Mouse (Mus musculus) MEL (cell line): ENCODE data around the gene Slc22a20. TPM values are rescaled to one million over a fixed set of nuclear protein-coding genes. Genes with fewer than 3 reads are reported as not detected.
A peak's percentile ranks its signal among the peaks of the same experiment; 100 is the strongest.

Experiments used
- DNase-seq: peaks from one replicate; pipeline ENCODE4 v3.0.0; 2011; ENCODE audit warnings: low read depth, low spot score
- H3K27ac ChIP-seq: 2 replicates; pipeline ENCODE4 v1.5.1; 2012; ENCODE audit warnings: low read depth, mild to moderate bottlenecking, control low read depth, low read length, moderate library complexity; ENCODE audit not compliant: control insufficient read depth
- H3K27me3 ChIP-seq, 2 experiments: fragments of 150-350 bp in 1 of 2; sonication (generic) in 1 of 2; 2 replicates each; pipeline ENCODE4 v1.6.1; 2012; ENCODE audit warnings: low read length in 2 of 2, mild to moderate bottlenecking in 2 of 2, improper control_type of control experiment in 1 of 2, moderate library complexity in 1 of 2; ENCODE audit not compliant: insufficient read depth in 2 of 2, control insufficient read depth in 1 of 2
- H3K36me3 ChIP-seq, 2 experiments: 2 replicates each; pipeline ENCODE4 v1.6.1; 2012 to 2014; ENCODE audit warnings: low read length in 2 of 2, improper control_type of control experiment in 1 of 2, inconsistent platforms in 1 of 2, mild to moderate bottlenecking in 1 of 2; ENCODE audit not compliant: insufficient read depth in 2 of 2, control insufficient read depth in 1 of 2
- H3K4me1 ChIP-seq, 2 experiments: fragments of 150-350 bp in 1 of 2; sonication (generic) in 1 of 2; 2 replicates each; pipeline ENCODE4 v1.6.1; 2012; ENCODE audit warnings: low read length in 2 of 2, improper control_type of control experiment in 1 of 2, mild to moderate bottlenecking in 1 of 2; ENCODE audit not compliant: insufficient read depth in 2 of 2, control insufficient read depth in 1 of 2
- H3K4me3 ChIP-seq, 2 experiments: fragments of 150-350 bp in 1 of 2; sonication (generic) in 1 of 2; 2 replicates each; pipeline ENCODE4 v1.5.1; 2012; ENCODE audit warnings: low read depth in 2 of 2, low read length in 2 of 2, mild to moderate bottlenecking in 2 of 2, moderate library complexity in 2 of 2, control low read depth in 1 of 2, improper control_type of control experiment in 1 of 2; ENCODE audit not compliant: control insufficient read depth in 1 of 2, insufficient read depth in 1 of 2
- H3K79me2 ChIP-seq: 2 replicates; pipeline ENCODE4 v1.6.1; 2012; ENCODE audit warnings: mild to moderate bottlenecking, low read length, moderate library complexity; ENCODE audit not compliant: control insufficient read depth, poor library complexity, insufficient read depth
- H3K9ac ChIP-seq: 2 replicates; pipeline ENCODE4 v1.6.1; 2012; ENCODE audit warnings: low read depth, mild to moderate bottlenecking, control low read depth, low read length, moderate library complexity; ENCODE audit not compliant: control insufficient read depth, poor library complexity, severe bottlenecking
- H3K9me3 ChIP-seq: fragments of 150-350 bp; sonication (generic); replicated peaks from 2 replicates; pipeline ENCODE4 v1.6.1; 2012; ENCODE audit warnings: mild to moderate bottlenecking, low read length, improper control_type of control experiment, moderate library complexity; ENCODE audit not compliant: insufficient read depth
- BHLHE40 ChIP-seq: IDR thresholded peaks from 2 replicates; pipeline ENCODE4 v1.6.1; 2012; ENCODE audit warnings: low read depth, mild to moderate bottlenecking, inconsistent platforms, low read length, improper control_type of control experiment, borderline replicate concordance
- CTCF ChIP-seq, 3 experiments: IDR thresholded peaks in 2 of 3; conservative IDR thresholded peaks in 1 of 3; 2 replicates each; pipeline ENCODE4 v1.5.1; 2011 to 2012; ENCODE audit warnings: low read length in 3 of 3, low read depth in 2 of 3, mild to moderate bottlenecking in 2 of 3, improper control_type of control experiment in 1 of 3, inconsistent platforms in 1 of 3, mixed read lengths in 1 of 3, moderate library complexity in 1 of 3; ENCODE audit not compliant: control insufficient read depth in 1 of 3, insufficient read depth in 1 of 3, poor library complexity in 1 of 3, severe bottlenecking in 1 of 3
- E2F4 ChIP-seq: IDR thresholded peaks from 2 replicates; pipeline ENCODE4 v1.6.1; 2011; ENCODE audit warnings: low read depth, low read length, improper control_type of control experiment, borderline replicate concordance
- GATA1 ChIP-seq: IDR thresholded peaks from 2 replicates; pipeline ENCODE4 v1.6.1; 2011; ENCODE audit warnings: low read depth, low read length, improper control_type of control experiment
- HCFC1 ChIP-seq: IDR thresholded peaks from 2 replicates; pipeline ENCODE4 v1.6.1; 2012; ENCODE audit warnings: low read depth, mild to moderate bottlenecking, inconsistent platforms, low read length, improper control_type of control experiment, moderate library complexity
- KAT2A ChIP-seq: conservative IDR thresholded peaks from 2 replicates; pipeline ENCODE4 v1.6.1; 2012; ENCODE audit warnings: low read depth, low read length, improper control_type of control experiment, inconsistent platforms
- MAFK ChIP-seq: IDR thresholded peaks from 2 replicates; pipeline ENCODE4 v1.6.1; 2011; ENCODE audit warnings: low read depth, mild to moderate bottlenecking, low read length, improper control_type of control experiment, borderline replicate concordance
- MAX ChIP-seq: IDR thresholded peaks from 2 replicates; pipeline ENCODE4 v1.6.1; 2011; ENCODE audit warnings: low read length, improper control_type of control experiment
- MAZ ChIP-seq: IDR thresholded peaks from 2 replicates; pipeline ENCODE4 v1.6.1; 2012; ENCODE audit warnings: low read depth, mild to moderate bottlenecking, inconsistent platforms, low read length, improper control_type of control experiment
- MXI1 ChIP-seq: IDR thresholded peaks from 2 replicates; pipeline ENCODE4 v1.6.1; 2011; ENCODE audit warnings: mild to moderate bottlenecking, low read depth, low read length, improper control_type of control experiment
- NRF1 ChIP-seq: IDR thresholded peaks from 2 replicates; pipeline ENCODE4 v1.6.1; 2014; ENCODE audit warnings: low read depth, mild to moderate bottlenecking, inconsistent platforms, low read length, improper control_type of control experiment, moderate library complexity; ENCODE audit not compliant: poor library complexity, insufficient read depth, severe bottlenecking
- POLR2A ChIP-seq, 2 experiments: IDR thresholded peaks; 2 replicates each; pipeline ENCODE4 v1.6.1; 2011 to 2012; ENCODE audit warnings: low read length in 2 of 2, mild to moderate bottlenecking in 2 of 2, control low read depth in 1 of 2, improper control_type of control experiment in 1 of 2, low read depth in 1 of 2, moderate library complexity in 1 of 2; ENCODE audit not compliant: control insufficient read depth in 1 of 2, insufficient read depth in 1 of 2, poor library complexity in 1 of 2
- POLR2AphosphoS2 ChIP-seq: IDR thresholded peaks from 2 replicates; pipeline ENCODE4 v1.6.1; 2011; ENCODE audit warnings: low read length, improper control_type of control experiment
- RAD21 ChIP-seq: IDR thresholded peaks from 2 replicates; pipeline ENCODE4 v1.6.1; 2011; ENCODE audit warnings: mild to moderate bottlenecking, low read depth, low read length, improper control_type of control experiment
- RCOR1 ChIP-seq: IDR thresholded peaks from 2 replicates; pipeline ENCODE4 v1.6.1; 2012; ENCODE audit warnings: low read depth, mild to moderate bottlenecking, inconsistent platforms, low read length, improper control_type of control experiment
- SIN3A ChIP-seq: IDR thresholded peaks from 2 replicates; pipeline ENCODE4 v1.6.1; 2012; ENCODE audit warnings: low read length, improper control_type of control experiment, inconsistent platforms
- SMC3 ChIP-seq: IDR thresholded peaks from 2 replicates; pipeline ENCODE4 v1.6.1; 2011; ENCODE audit warnings: low read depth, low read length, improper control_type of control experiment
- TAL1 ChIP-seq: IDR thresholded peaks from 2 replicates; pipeline ENCODE4 v1.6.1; 2012; ENCODE audit warnings: mild to moderate bottlenecking, inconsistent platforms, low read length, moderate library complexity, mixed read lengths
- TCF12 ChIP-seq: IDR thresholded peaks from 2 replicates; pipeline ENCODE4 v1.6.1; 2014; ENCODE audit warnings: low read depth, mild to moderate bottlenecking, inconsistent platforms, low read length, improper control_type of control experiment, moderate library complexity
- UBTF ChIP-seq: IDR thresholded peaks from 2 replicates; pipeline ENCODE4 v1.6.1; 2012; ENCODE audit warnings: low read depth, mild to moderate bottlenecking, inconsistent platforms, low read length, improper control_type of control experiment, moderate library complexity, borderline replicate concordance; ENCODE audit not compliant: insufficient read depth
- ZC3H11A ChIP-seq: IDR thresholded peaks from 2 replicates; pipeline ENCODE4 v1.6.1; 2012; ENCODE audit warnings: low read depth, mild to moderate bottlenecking, inconsistent platforms, low read length, improper control_type of control experiment
- ZKSCAN1 ChIP-seq: IDR thresholded peaks from 2 replicates; pipeline ENCODE4 v1.6.1; 2012; ENCODE audit warnings: low read depth, mild to moderate bottlenecking, inconsistent platforms, low read length, improper control_type of control experiment, moderate library complexity
- ZNF384 ChIP-seq: IDR thresholded peaks from 2 replicates; pipeline ENCODE4 v1.6.1; 2012; ENCODE audit warnings: low read depth, mild to moderate bottlenecking, inconsistent platforms, low read length, improper control_type of control experiment
- polyA plus RNA-seq, 2 experiments: library from polyadenylated mRNA; stranded (reverse) in 1 of 2; unstranded in 1 of 2; fragments of >175 nt in 1 of 2; fragments of >200 nt in 1 of 2; gene quantifications; 2 replicates each; pipeline versions ENCODE4 v1.2.1 to v1.2.4; 2012; ENCODE audit warnings: low replicate concordance in 2 of 2, low read depth in 1 of 2; ENCODE audit not compliant: insufficient read length in 2 of 2, insufficient read depth in 1 of 2, missing spikeins in 1 of 2
- total RNA-seq: library from RNA; depleted of rRNA; stranded (reverse); fragments of 300-350 nt; gene quantifications from 2 replicates; pipeline ENCODE4 v1.2.3, GENCODE M21; 2012

Slc22a20 gene
- total and polyA plus RNA-seq, 3 experiments, result not detected

DNA sequence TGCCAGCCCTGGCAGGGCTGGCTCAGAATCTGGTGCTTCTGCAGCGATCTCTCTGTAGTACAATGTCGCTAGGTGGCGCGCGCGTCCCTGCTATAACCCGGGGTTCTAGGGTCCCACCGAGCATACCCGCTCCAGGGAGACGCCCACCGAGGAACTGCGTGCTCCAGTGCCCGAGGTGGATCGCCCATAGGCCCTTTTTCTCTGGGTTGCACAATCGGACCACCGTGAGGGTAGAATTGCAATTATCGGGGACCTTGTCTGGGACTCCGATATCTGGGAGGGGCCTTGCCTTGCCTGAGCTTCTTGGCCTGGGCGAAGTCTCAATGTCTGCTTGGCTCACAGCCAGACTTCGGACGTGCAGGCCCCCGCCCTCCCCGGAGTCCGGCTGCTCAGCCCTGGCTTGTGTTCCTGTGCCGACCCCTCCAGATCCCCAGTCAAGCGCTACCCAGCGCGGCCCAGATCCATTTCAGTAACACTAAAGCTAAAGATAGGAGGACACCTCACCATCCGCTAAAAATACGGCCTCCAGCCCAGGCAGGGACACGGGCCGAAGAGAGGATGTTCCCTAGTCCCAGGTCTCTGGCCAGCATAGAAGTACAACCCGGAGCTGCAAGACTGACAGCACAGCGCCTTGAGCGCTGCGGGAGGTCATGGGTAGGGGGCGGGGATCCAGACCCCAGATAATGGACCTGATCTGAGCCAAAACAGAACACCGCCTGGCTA, 61.8 kb downstream of the Slc22a20 start (continued):
- TF ChIP-seq ZKSCAN1 (no peak), POLR2AphosphoS2 (no peak), SIN3A (peak; percentile 75), HCFC1 (no peak), ZNF384 (no peak), MXI1 (peak; percentile 63), ZC3H11A (peak; percentile 43; the same call in 1 of the 2 replicates), RAD21 (peak; percentile 73), TAL1 (no peak), CTCF (IDR thresholded peaks at IDR 0.05 in 2 of 3, conservative IDR thresholded peaks at IDR 0.05 in 1 of 3; ENCODE audit: control insufficient read depth in 1 of 3, insufficient read depth in 1 of 3, low read depth in 2 of 3, low read length in 3 of 3, poor library complexity in 1 of 3, severe bottlenecking in 1 of 3) (peak; percentile 58 to 95 (median 90); a peak in 5 of 6 replicates), NRF1 (no peak), UBTF (0 out of 2 replicates have a peak, but pooled peaks have one; percentile 11), E2F4 (0 out of 2 replicates have a peak, but pooled peaks have one; percentile 33), GATA1 (no peak), MAX (0 out of 2 replicates have a peak, but pooled peaks have one; percentile 40), BHLHE40 (no peak), KAT2A (no peak), POLR2A (IDR thresholded peaks at IDR 0.05; ENCODE audit: control insufficient read depth in 1 of 2, insufficient read depth in 1 of 2, low read depth in 1 of 2, low read length in 2 of 2, poor library complexity in 1 of 2) (no peak), TCF12 (no peak)
- TF ChIP-seq, all 39 proteins: peak for 15

DNA sequence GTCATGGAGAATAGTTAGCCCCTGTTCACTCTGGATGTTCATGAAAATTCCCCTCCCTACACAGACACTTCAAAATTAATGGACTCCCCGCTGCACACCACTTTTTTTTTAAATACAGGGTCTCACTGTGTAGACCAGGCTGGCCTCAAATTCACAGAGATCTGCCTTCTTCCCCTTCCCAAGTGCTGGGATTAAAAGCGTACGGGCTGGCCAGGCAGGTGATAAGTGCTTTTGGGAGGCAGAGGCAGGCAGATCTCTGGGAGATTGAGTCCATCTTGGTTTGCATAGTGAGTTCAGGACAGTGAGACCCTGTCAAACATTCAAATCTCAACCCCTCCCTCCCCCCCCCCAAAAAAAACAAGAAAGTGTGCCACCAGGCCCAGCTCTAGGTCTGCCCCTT, 63.0 kb downstream of the Slc22a20 start:
- no peak for DNase-seq
- no peaks in the 10 kb centered on the region for H3K9me3 ChIP-seq
- H3K79me2 ChIP-seq, result no peaks in the 10 kb centered on the region
- no peak overlapping the region for H3K4me3 ChIP-seq
- peak overlapping the region; percentile 65 for H3K27ac ChIP-seq
- H3K4me1 ChIP-seq, result peaks cover 12 to 16% of the 10 kb centered on the region in 2 experiments
- no peak overlapping the region for H3K9ac ChIP-seq
- no peaks in the 10 kb centered on the region for H3K27me3 ChIP-seq
- H3K36me3 ChIP-seq, result peaks cover 0 to 12% of the 10 kb centered on the region in 2 experiments; a peak in 2 of 4 replicates
- TF ChIP-seq UBTF (no peak), MAFK (no peak), SMC3 (no peak), E2F4 (no peak), RCOR1 (no peak), SIN3A (no peak), RAD21 (no peak), MAZ (no peak), KAT2A (no peak)
